Mouse (Mus musculus) thymus, postnatal 0 days (tissue): ENCODE results near the gene Tnc. TPM values are rescaled to one million over a fixed set of nuclear protein-coding genes. Genes with fewer than 3 reads are reported as not detected.

Source experiments
- polyA plus RNA-seq: library from polyadenylated mRNA; unstranded; fragments of >200 nt; fragmentation: Nextera tagmentation; extraction: Ambion mirVana; gene quantifications from 2 replicates; pipeline ENCODE4 v1.2.1, GENCODE M21; 2015

Gene Tnc
- polyA plus RNA-seq, 1 experiment from 2014 or later = 119 TPM

Other genes starting within 250 kb of the Tnc start
- gene Tnfsf8, start 185.7 kb downstream of the Tnc start, polyA plus RNA-seq = 0.57 and 0.86 TPM in 2 replicates